Mouse (Mus musculus) frontal cortex, postnatal 14 days (tissue): ENCODE measurements at regions not wholly inside any gene's neighbourhood (a gene's known extent, or its start where the extent isn't known, plus 50 kb on each side); places are given as distances from the start of the nearest gene placed in this dataset.

Experiments
- DNase-seq, 2 experiments: peaks; one replicate each; pipeline ENCODE4 v3.0.0; 2022; ENCODE audit warnings: low spot score in 2 of 2

GRCm38 (mm10) chrY:43772246-43772645, 492.0 kb downstream of the Gm21739 start:
- peak; percentile 3 for DNase-seq
